Mouse (Mus musculus): Measurements from ENCODE around the gene Sphk1.

DNA sequence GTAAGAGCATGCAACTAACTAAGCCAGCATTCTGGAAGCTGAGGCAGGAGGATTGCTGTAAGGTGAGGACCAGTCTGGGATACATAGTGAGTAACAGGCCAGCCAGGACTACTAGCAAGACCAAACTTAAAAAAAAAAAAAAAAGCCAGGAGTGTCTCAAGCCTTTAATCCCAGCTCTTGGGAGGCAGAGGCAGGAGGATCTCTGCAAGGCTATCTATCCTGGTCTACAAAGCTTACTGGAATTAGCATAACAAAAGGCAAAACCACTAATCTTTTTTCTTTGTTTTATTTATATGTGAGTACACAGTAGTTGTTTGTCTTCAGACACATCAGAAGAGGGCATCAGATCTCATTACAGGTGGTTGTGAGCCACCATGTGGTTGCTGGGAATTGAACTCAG is 42.5 kb upstream of the Sphk1 start:
- TF ChIP-seq CTCF (conservative IDR thresholded peaks at IDR 0.05; ENCODE audit: low read length) (no peak), POU5F1 (IDR thresholded peaks at IDR 0.05; ENCODE audit: borderline replicate concordance, low read length) (peak; percentile 48; the same call in 1 of the 2 replicates)

Data from E14TG2a.4 (cell line).